Mouse (Mus musculus) neutrophil, adult 5-6 weeks (primary cell): Measurements from ENCODE around the gene Chaf1b. TPM values are rescaled to one million over a fixed set of nuclear protein-coding genes. Genes with fewer than 3 reads are reported as not detected.

Source experiments
- ATAC-seq: fragments of 151-379, 151-347 bp; 2 replicates; pipeline ENCODE4 v1.8.0; 2017; ENCODE audit warnings: mild to moderate bottlenecking, moderate TSS enrichment; ENCODE audit not compliant: insufficient number of reproducible peaks, poor library complexity, low FRiP score, severe bottlenecking; ENCODE audit errors: extremely low read depth
- total RNA-seq: library from RNA; stranded (forward); fragments of 200-1000 nt; gene quantifications from 2 replicates; pipeline ENCODE4 v1.2.3, GENCODE M21; 2017

The Chaf1b gene
- total RNA-seq, 1 experiment from 2014 or later: 5.4 TPM

GRCm38 (mm10) chr16:93939961-93940360, 56.3 kb downstream of the Chaf1b start:
- ATAC-seq: no peak

- 0 out of 2 replicates have a peak, but pooled peaks have one; percentile 25 for ATAC-seq
Observed at GRCm38 (mm10) chr16:93941781-93942567, 58.3 kb downstream of the Chaf1b start.

- ATAC-seq: no peak
Observed at GRCm38 (mm10) chr16:93942796-93943502, 59.2 kb downstream of the Chaf1b start.

GRCm38 (mm10) chr16:93944301-93944700, 60.6 kb downstream of the Chaf1b start:
- ATAC-seq: no peak

GRCm38 (mm10) chr16:93947396-93947795, 63.7 kb downstream of the Chaf1b start:
- no peak for ATAC-seq

Other genes starting within 250 kb of the Chaf1b start
- 1.2 and 2.1 TPM in 2 replicates for gene Cbr3, start 200.7 kb upstream of the Chaf1b start, total RNA-seq
- 48.0 and 48.8 TPM in 2 replicates for gene Dop1b, start 172.0 kb upstream of the Chaf1b start, total RNA-seq
- 339 and 376 TPM in 2 replicates for gene Morc3, start 51.8 kb upstream of the Chaf1b start, total RNA-seq
- not detected in 2 replicates for gene Cldn14, start 124.9 kb downstream of the Chaf1b start, total RNA-seq
- not detected in 2 replicates for gene Sim2, start 201.0 kb downstream of the Chaf1b start, total RNA-seq